Mouse (Mus musculus): ENCODE results near the gene Tada2b. TPM values are rescaled to one million over a fixed set of nuclear protein-coding genes. Genes with fewer than 3 reads are reported as not detected.

Gene Tada2b
- total and polyA plus RNA-seq, 2 experiments from 2014 or later = 3.9 to 18.9 TPM

GRCm38 (mm10) chr5:36451119-36451518, 33.0 kb downstream of the Tada2b start:
- H3K9me3 ChIP-seq (ENCODE audit: low read length) = no peaks in the 10 kb centered on the region
- H3K4me3 ChIP-seq (ENCODE audit: low read length) = no peak overlapping the region
- TF ChIP-seq CTCF (IDR thresholded peaks at IDR 0.05; ENCODE audit: low read depth) = no peak
- no peak overlapping the region for H3K27ac ChIP-seq
- DNase-seq (ENCODE audit: low spot score) (no peak), ATAC-seq (0 out of 2 replicates have a peak, but pooled peaks have one; percentile 27)
- no peak overlapping the region for H3K4me2 ChIP-seq (ENCODE audit: low read depth, low read length)
- H3K4me1 ChIP-seq (ENCODE audit: insufficient read depth, low read length) = no peaks in the 10 kb centered on the region
- H3K36me3 ChIP-seq (ENCODE audit: insufficient read depth, low read length) = no peaks in the 10 kb centered on the region
- WGBS = 30% methylated on average over 9 of the region's 10 CpGs
- H3K27me3 ChIP-seq (ENCODE audit: insufficient read depth, low read length) = no peaks in the 10 kb centered on the region
- no peak overlapping the region for H3K9ac ChIP-seq (replicated peaks; ENCODE audit: low read length)

- no peak for TF ChIP-seq CTCF (IDR thresholded peaks at IDR 0.05; ENCODE audit: low read depth)
- Histone ChIP-seq H3K27ac (no peak overlapping the region), H3K4me3 (ENCODE audit: low read length) (no peak overlapping the region), H3K4me2 (ENCODE audit: low read depth, low read length) (no peak overlapping the region), H3K36me3 (ENCODE audit: insufficient read depth, low read length) (no peaks in the 10 kb centered on the region), H3K9me3 (ENCODE audit: low read length) (no peaks in the 10 kb centered on the region), H3K9ac (replicated peaks; ENCODE audit: low read length) (no peak overlapping the region), H3K4me1 (ENCODE audit: insufficient read depth, low read length) (no peaks in the 10 kb centered on the region), H3K27me3 (ENCODE audit: insufficient read depth, low read length) (no peaks in the 10 kb centered on the region)
- WGBS = 80% methylated on average over 6 of the region's 6 CpGs
- DNase-seq (ENCODE audit: low spot score) (no peak), ATAC-seq (no peak)
These were observed 34.3 kb downstream of the Tada2b start for GRCm38 (mm10) chr5:36449710-36450358.

- H3K9ac ChIP-seq (replicated peaks; ENCODE audit: low read length) = no peak overlapping the region
- H3K9me3 ChIP-seq (ENCODE audit: low read length) = no peaks in the 10 kb centered on the region
- H3K27me3 ChIP-seq (ENCODE audit: insufficient read depth, low read length) = no peaks in the 10 kb centered on the region
- no peaks in the 10 kb centered on the region for H3K36me3 ChIP-seq (ENCODE audit: insufficient read depth, low read length)
- no peak overlapping the region for H3K4me3 ChIP-seq (ENCODE audit: low read length)
- H3K27ac ChIP-seq = no peak overlapping the region
- ATAC-seq (no peak), DNase-seq (ENCODE audit: low spot score) (no peak)
- 91% methylated on average over 12 of the region's 12 CpGs for WGBS
- no peak for TF ChIP-seq CTCF (IDR thresholded peaks at IDR 0.05; ENCODE audit: low read depth)
- H3K4me2 ChIP-seq (ENCODE audit: low read depth, low read length) = no peak overlapping the region
- no peaks in the 10 kb centered on the region for H3K4me1 ChIP-seq (ENCODE audit: insufficient read depth, low read length)
These were observed 36.2 kb downstream of the Tada2b start for GRCm38 (mm10) chr5:36447872-36448271.

- Histone ChIP-seq H3K36me3 (ENCODE audit: insufficient read depth, low read length) (no peaks in the 10 kb centered on the region), H3K27ac (no peak overlapping the region), H3K27me3 (ENCODE audit: insufficient read depth, low read length) (no peaks in the 10 kb centered on the region), H3K4me2 (ENCODE audit: low read depth, low read length) (no peak overlapping the region), H3K9ac (replicated peaks; ENCODE audit: low read length) (no peak overlapping the region), H3K9me3 (ENCODE audit: low read length) (no peaks in the 10 kb centered on the region), H3K4me1 (ENCODE audit: insufficient read depth, low read length) (no peaks in the 10 kb centered on the region), H3K4me3 (ENCODE audit: low read length) (no peak overlapping the region)
- TF ChIP-seq CTCF (IDR thresholded peaks at IDR 0.05; ENCODE audit: low read depth) = no peak
- 44% methylated on average over 9 of the region's 9 CpGs for WGBS
- no peak for DNase-seq (ENCODE audit: low spot score)
- ATAC-seq = no peak
These were observed 37.8 kb downstream of the Tada2b start for GRCm38 (mm10) chr5:36446166-36446890.

- H3K27ac ChIP-seq = no peak overlapping the region
These were observed 39.1 kb downstream of the Tada2b start for GRCm38 (mm10) chr5:36445028-36445427.

GRCm38 (mm10) chr5:36444611-36445010, 39.5 kb downstream of the Tada2b start:
- WGBS = 44% methylated on average over 4 of the region's 4 CpGs
- no peak overlapping the region for H3K4me3 ChIP-seq (ENCODE audit: low read length)
- H3K4me2 ChIP-seq (ENCODE audit: low read depth, low read length) = no peak overlapping the region
- no peaks in the 10 kb centered on the region for H3K36me3 ChIP-seq (ENCODE audit: insufficient read depth, low read length)
- DNase-seq (ENCODE audit: low spot score) = no peak
- no peaks in the 10 kb centered on the region for H3K9me3 ChIP-seq (ENCODE audit: low read length)
- H3K27me3 ChIP-seq (ENCODE audit: insufficient read depth, low read length) = no peaks in the 10 kb centered on the region
- no peaks in the 10 kb centered on the region for H3K4me1 ChIP-seq (ENCODE audit: insufficient read depth, low read length)
- H3K9ac ChIP-seq (replicated peaks; ENCODE audit: low read length) = no peak overlapping the region
- H3K27ac ChIP-seq = no peak overlapping the region
- TF ChIP-seq CTCF (IDR thresholded peaks at IDR 0.05; ENCODE audit: low read depth) = no peak
- no peak for ATAC-seq

More at GRCm38 (mm10) chr5:36445028-36445427, 39.1 kb downstream of the Tada2b start:
- Histone ChIP-seq H3K4me2 (ENCODE audit: low read depth, low read length) (no peak overlapping the region), H3K9me3 (ENCODE audit: low read length) (no peaks in the 10 kb centered on the region), H3K9ac (replicated peaks; ENCODE audit: low read length) (no peak overlapping the region), H3K4me3 (ENCODE audit: low read length) (no peak overlapping the region), H3K4me1 (ENCODE audit: insufficient read depth, low read length) (no peaks in the 10 kb centered on the region), H3K27me3 (ENCODE audit: insufficient read depth, low read length) (no peaks in the 10 kb centered on the region), H3K36me3 (ENCODE audit: insufficient read depth, low read length) (no peaks in the 10 kb centered on the region)
- DNase-seq (ENCODE audit: low spot score) (peak; percentile 48), ATAC-seq (no peak)
- 23% methylated on average over 8 of the region's 8 CpGs for WGBS
- no peak for TF ChIP-seq CTCF (IDR thresholded peaks at IDR 0.05; ENCODE audit: low read depth)

- ATAC-seq (no peak), DNase-seq (ENCODE audit: low spot score) (no peak)
- Histone ChIP-seq H3K9ac (replicated peaks; ENCODE audit: low read length) (no peak overlapping the region), H3K27ac (no peak overlapping the region), H3K4me3 (ENCODE audit: low read length) (no peak overlapping the region), H3K27me3 (ENCODE audit: insufficient read depth, low read length) (no peaks in the 10 kb centered on the region), H3K36me3 (ENCODE audit: insufficient read depth, low read length) (no peaks in the 10 kb centered on the region), H3K9me3 (ENCODE audit: low read length) (no peaks in the 10 kb centered on the region), H3K4me2 (ENCODE audit: low read depth, low read length) (no peak overlapping the region), H3K4me1 (ENCODE audit: insufficient read depth, low read length) (no peaks in the 10 kb centered on the region)
- 40% methylated on average over 3 of the region's 3 CpGs for WGBS
- no peak for TF ChIP-seq CTCF (IDR thresholded peaks at IDR 0.05; ENCODE audit: low read depth)
These were observed 43.3 kb downstream of the Tada2b start for GRCm38 (mm10) chr5:36440741-36441140.

All from hindbrain, postnatal 0 days (tissue).